Mouse (Mus musculus) left cerebral cortex, adult 2 months (tissue): ENCODE measurements around the gene Nr1i3. TPM values are rescaled to one million over a fixed set of nuclear protein-coding genes. Genes with fewer than 3 reads are reported as not detected.

Source experiments
- DNase-seq, 2 experiments: peaks; one replicate each; pipeline ENCODE4 v3.0.0; 2021 to 2022; ENCODE audit warnings: low spot score in 2 of 2, mixed read lengths in 1 of 2; ENCODE audit errors: extremely low spot score in 1 of 2
- H3K27ac ChIP-seq: fragments of 200-600 bp; 2 replicates; pipeline ENCODE4 v1.8.1; 2022
- H3K4me3 ChIP-seq: fragments of 200-600 bp; 2 replicates; pipeline ENCODE4 v1.8.1; 2022
- CTCF ChIP-seq: fragments of 200-600 bp; IDR thresholded peaks from 2 replicates; pipeline ENCODE4 v1.8.1; 2022; ENCODE audit warnings: antibody characterized with exemption, mild to moderate bottlenecking, moderate library complexity
- intact Hi-C: fragments of 180-260 bp; cut with DNase I; formaldehyde crosslinking; loops from one replicate; pipeline ENCODE4 v1.15.1; 2025
- total RNA-seq, 2 experiments: library from RNA; stranded (reverse); gene quantifications; 2 replicates each; pipeline ENCODE4 v1.2.3; 2021

Gene Nr1i3
- total RNA-seq, 2 experiments from 2014 or later, result 0.19 to 0.23 TPM

- DNase-seq, result no peak
- no peak overlapping the region for H3K27ac ChIP-seq
- intact Hi-C loops, result no loop called here
- H3K4me3 ChIP-seq, result no peak overlapping the region
- no peak for TF ChIP-seq CTCF
Measured at GRCm38 (mm10) chr1:171200769-171201168, 13.0 kb upstream of the Nr1i3 start.

GRCm38 (mm10) chr1:171203471-171204248 is 10.1 kb upstream of the Nr1i3 start:
- no peak for DNase-seq
- no peak overlapping the region for H3K27ac ChIP-seq
- intact Hi-C loops, result no loop called here

GRCm38 (mm10) chr1:171204249-171204644 is 9.5 kb upstream of the Nr1i3 start:
- no peak for TF ChIP-seq CTCF
- H3K4me3 ChIP-seq, result no peak overlapping the region
- intact Hi-C loops, result no loop called here

More at GRCm38 (mm10) chr1:171203471-171204248, 10.1 kb upstream of the Nr1i3 start:
- no peak overlapping the region for H3K4me3 ChIP-seq
- no peak for TF ChIP-seq CTCF

GRCm38 (mm10) chr1:171205704-171206493 is 7.9 kb upstream of the Nr1i3 start:
- intact Hi-C loops, result no loop called here
- DNase-seq, result no peak

More at GRCm38 (mm10) chr1:171204249-171204644, 9.5 kb upstream of the Nr1i3 start:
- no peak for DNase-seq
- no peak overlapping the region for H3K27ac ChIP-seq

GRCm38 (mm10) chr1:171209409-171209808 is 4.4 kb upstream of the Nr1i3 start:
- Histone ChIP-seq H3K27ac (no peak overlapping the region), H3K4me3 (no peak overlapping the region)
- no peak for TF ChIP-seq CTCF
- no peak for DNase-seq
- intact Hi-C loops, result no loop called here

More at GRCm38 (mm10) chr1:171205704-171206493, 7.9 kb upstream of the Nr1i3 start:
- Histone ChIP-seq H3K4me3 (no peak overlapping the region), H3K27ac (no peak overlapping the region)
- no peak for TF ChIP-seq CTCF

- TF ChIP-seq CTCF, result no peak
- Histone ChIP-seq H3K4me3 (no peak overlapping the region), H3K27ac (no peak overlapping the region)
- intact Hi-C loops, result no loop called here
- DNase-seq, result no peak
Measured at GRCm38 (mm10) chr1:171212854-171213253, 916 bp upstream of the Nr1i3 start.

- no peak for DNase-seq
- Histone ChIP-seq H3K27ac (no peak overlapping the region), H3K4me3 (no peak overlapping the region)
- no peak for TF ChIP-seq CTCF
- intact Hi-C loops, result loop anchor here (2.0 kb wide), 1 partner anchor 58 kb away; no protein-coding TSS in a partner anchor
Measured at GRCm38 (mm10) chr1:171216241-171216955, 2.6 kb downstream of the Nr1i3 start.

GRCm38 (mm10) chr1:171220871-171221270 is 7.1 kb downstream of the Nr1i3 start:
- peak; percentile 87 to 91 for DNase-seq
- peak overlapping the region; percentile 77 for H3K4me3 ChIP-seq
- intact Hi-C loops, result loop anchor here (1.0 to 2.0 kb wide), 4 partner anchors 57 to 110 kb away; partner anchors contain the start of genes Mpz and Sdhc
- H3K27ac ChIP-seq, result peak overlapping the region; percentile 86
- TF ChIP-seq CTCF, result peak; percentile 93

- Histone ChIP-seq H3K4me3 (peak overlapping the region; percentile 77), H3K27ac (peak overlapping the region; percentile 86)
- intact Hi-C loops, result loop anchor here (1.0 to 2.0 kb wide), 6 partner anchors 26 to 111 kb away; partner anchors contain the start of genes Mpz and Sdhc
- peak; percentile 29 to 39 for DNase-seq
- no peak for TF ChIP-seq CTCF
Measured at GRCm38 (mm10) chr1:171221281-171222193, 7.8 kb downstream of the Nr1i3 start.
